Mouse (Mus musculus) C2C12 (cell line): Measurements from ENCODE around the gene Bpnt1. TPM values are rescaled to one million over a fixed set of nuclear protein-coding genes. Genes with fewer than 3 reads are reported as not detected.

Source experiments
- H3K27me3 ChIP-seq: one replicate; pipeline ENCODE4 v1.6.1; 2011; ENCODE audit not compliant: control insufficient read depth, insufficient read depth, insufficient read length
- H3K36me3 ChIP-seq: one replicate; pipeline ENCODE4 v1.6.1; 2011; ENCODE audit not compliant: control insufficient read depth, insufficient read depth
- H3K4me3 ChIP-seq: one replicate; pipeline ENCODE4 v1.5.1; 2011; ENCODE audit warnings: mild to moderate bottlenecking, control low read depth; ENCODE audit not compliant: poor library complexity, insufficient read depth, severe bottlenecking
- H3K79me2 ChIP-seq: one replicate; pipeline ENCODE4 v1.6.1; 2011; ENCODE audit not compliant: control insufficient read depth, insufficient read depth
- H3K79me3 ChIP-seq: one replicate; pipeline ENCODE4 v1.6.1; 2011; ENCODE audit warnings: low read depth, control low read depth
- H3ac ChIP-seq: one replicate; pipeline ENCODE3; 2011; ENCODE audit warnings: low read depth; ENCODE audit not compliant: control insufficient read depth, insufficient read length
- CEBPB ChIP-seq: IDR thresholded peaks from one replicate; pipeline ENCODE4 v1.6.1; 2011; ENCODE audit warnings: low read depth, mild to moderate bottlenecking, control low read depth, moderate library complexity
- CTCF ChIP-seq: IDR thresholded peaks from one replicate; pipeline ENCODE4 v1.5.1; 2011; ENCODE audit not compliant: control insufficient read depth, insufficient read depth, insufficient read length
- FOSL1 ChIP-seq: IDR thresholded peaks from one replicate; pipeline ENCODE4 v1.8.0; 2011; ENCODE audit warnings: mild to moderate bottlenecking, low read length; ENCODE audit not compliant: poor library complexity, insufficient read depth, severe bottlenecking
- MAX ChIP-seq: IDR thresholded peaks from one replicate; pipeline ENCODE4 v1.6.1; 2011; ENCODE audit warnings: mild to moderate bottlenecking, control low read depth
- MYOD1 ChIP-seq: IDR thresholded peaks from one replicate; pipeline ENCODE4 v1.6.1; 2011; ENCODE audit warnings: low read depth; ENCODE audit not compliant: control insufficient read depth, insufficient read length
- MYOG ChIP-seq: IDR thresholded peaks from one replicate; pipeline ENCODE4 v1.6.1; 2011; ENCODE audit not compliant: control insufficient read depth, insufficient read length; ENCODE audit errors: extremely low read depth
- USF1 ChIP-seq: IDR thresholded peaks from one replicate; pipeline ENCODE4 v1.6.1; 2011; ENCODE audit warnings: low read depth, mild to moderate bottlenecking, control low read depth, moderate library complexity
- polyA plus RNA-seq: library from polyadenylated mRNA; unstranded; fragments of >200 nt; fragmentation: generic; extraction: Trizol; gene quantifications from one replicate; pipeline ENCODE4 v1.2.1, GENCODE M21; 2012; ENCODE audit warnings: missing spikeins

The Bpnt1 gene
- polyA plus RNA-seq, 1 experiment, result 37.2 TPM

DNA sequence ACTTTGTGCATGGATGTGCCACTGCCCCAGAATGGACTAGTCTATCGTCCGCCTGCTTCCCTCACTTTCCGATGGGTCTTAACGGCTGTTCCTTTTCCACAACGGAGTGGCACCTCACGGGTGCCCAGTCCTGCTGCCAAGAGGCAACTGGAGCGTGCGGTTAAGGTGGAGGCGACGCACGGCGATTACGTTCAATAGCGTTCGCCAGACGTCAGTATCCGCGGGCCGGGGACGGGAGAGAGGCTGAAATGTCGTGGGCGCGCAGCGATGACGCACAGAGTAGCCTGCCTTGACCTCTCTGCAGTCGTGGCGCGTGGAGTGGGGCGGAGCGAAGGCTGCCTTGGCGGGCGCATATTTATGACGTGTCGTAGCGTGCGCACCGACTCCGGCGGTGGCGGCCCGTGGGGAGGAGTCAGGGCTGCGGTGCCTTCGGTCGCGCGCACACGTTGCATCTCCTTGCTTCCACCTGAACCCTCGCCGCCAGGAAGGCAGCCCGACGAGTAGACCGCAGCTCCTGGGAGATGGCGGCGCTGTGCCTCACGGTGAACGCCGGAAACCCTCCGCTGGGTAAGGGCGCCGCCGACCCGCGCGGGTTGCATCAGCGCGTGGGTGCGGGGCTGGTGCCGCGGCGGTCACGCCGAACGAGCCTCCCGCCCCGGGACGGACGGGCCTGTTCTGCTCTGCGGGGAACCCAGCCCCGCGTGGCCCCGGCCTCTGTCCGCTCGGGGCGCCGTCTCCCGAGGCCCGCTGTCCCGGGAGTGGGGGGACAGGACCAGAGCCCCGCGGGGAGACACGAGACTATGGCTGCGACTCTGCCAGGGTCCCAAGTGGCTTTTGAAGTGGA is 30.9 kb downstream of the Bpnt1 start, which contains the start of gene Eprs:
Gene Eprs (plus strand): TSS at position 368 of the 844 bp plus-strand sequence.
- no peaks in the 10 kb centered on the region for H3K27me3 ChIP-seq
- peaks cover 6% of the 10 kb centered on the region for H3K36me3 ChIP-seq
- peaks cover 42% of the 10 kb centered on the region for H3K79me3 ChIP-seq
- TF ChIP-seq MYOG, result no peak
- TF ChIP-seq MAX, result peak; percentile 85
- TF ChIP-seq USF1, result no peak
- H3ac ChIP-seq, result peak within 1 kb of the TSS; percentile 90
- H3K79me2 ChIP-seq, result peaks cover 49% of the 10 kb centered on the region
- peak within 1 kb of the TSS; percentile 93 for H3K4me3 ChIP-seq

DNA sequence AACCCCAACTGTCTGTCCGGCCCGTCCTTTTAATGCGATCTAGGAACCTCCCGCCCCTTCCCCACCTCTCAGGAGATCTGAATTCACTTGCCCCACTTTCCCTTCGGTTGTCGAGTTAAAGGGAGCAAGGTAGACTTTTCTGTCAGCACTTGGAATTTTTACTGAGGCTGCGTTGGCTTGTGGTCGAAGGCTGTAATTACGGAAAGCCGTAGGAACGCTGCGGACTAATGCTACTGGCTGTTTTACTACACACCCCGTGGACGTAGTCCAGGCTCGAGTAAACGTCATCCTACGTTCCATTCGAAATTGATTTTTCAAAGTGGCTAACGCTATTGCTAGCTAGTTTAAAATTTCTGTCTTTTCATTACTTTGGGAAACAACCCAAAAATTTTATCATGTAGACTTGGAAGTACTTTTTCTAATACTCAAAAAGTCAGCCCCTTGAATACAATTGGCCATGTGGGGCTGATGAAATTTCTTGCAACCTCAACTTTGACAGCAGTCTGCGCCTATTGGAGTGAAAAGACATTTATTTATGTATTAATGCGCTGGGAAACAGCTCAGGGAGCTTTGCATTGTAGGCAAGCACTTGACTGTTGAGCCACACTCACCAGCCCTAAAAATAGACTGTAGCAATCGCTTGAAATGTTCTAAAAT is 31.7 kb downstream of the Bpnt1 start:
- peak overlapping the region; percentile 93 for H3K4me3 ChIP-seq
- peaks cover 2% of the 10 kb centered on the region for H3K36me3 ChIP-seq
- peaks cover 45% of the 10 kb centered on the region for H3K79me3 ChIP-seq
- TF ChIP-seq MYOD1 (no peak), CTCF (no peak), MAX (no peak), MYOG (no peak), CEBPB (peak; percentile 65), USF1 (no peak), FOSL1 (no peak)
- H3K79me2 ChIP-seq, result peaks cover 56% of the 10 kb centered on the region
- H3K27me3 ChIP-seq, result no peaks in the 10 kb centered on the region
- H3ac ChIP-seq, result peak overlapping the region; percentile 90

DNA sequence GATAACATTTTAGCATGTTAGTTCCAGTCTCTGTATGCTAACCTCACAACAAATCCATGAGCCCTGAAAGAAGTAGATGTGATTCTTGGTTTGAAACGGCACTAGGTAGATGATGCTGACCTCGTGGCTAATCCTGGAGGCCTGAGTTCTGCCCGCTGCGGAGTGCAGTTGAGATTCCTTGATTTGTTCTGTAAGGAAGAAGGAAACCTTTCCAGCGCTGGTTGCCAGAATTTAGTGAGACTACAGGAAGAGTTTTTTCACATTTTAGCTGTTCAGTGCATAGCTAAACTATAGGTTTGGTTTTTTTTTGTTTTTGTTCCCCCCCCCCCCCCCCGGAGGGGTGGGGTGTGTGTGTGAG is 32.2 kb downstream of the Bpnt1 start:
- peak overlapping the region; percentile 93 for H3K4me3 ChIP-seq
- H3K36me3 ChIP-seq, result peaks cover 2% of the 10 kb centered on the region
- no peaks in the 10 kb centered on the region for H3K27me3 ChIP-seq
- TF ChIP-seq MYOD1 (no peak), MYOG (no peak), FOSL1 (no peak), CTCF (no peak), MAX (no peak), USF1 (no peak), CEBPB (no peak)
- peak overlapping the region; percentile 35 for H3ac ChIP-seq
- peaks cover 57% of the 10 kb centered on the region for H3K79me2 ChIP-seq
- H3K79me3 ChIP-seq, result peaks cover 45% of the 10 kb centered on the region

GRCm38 (mm10) chr1:185367383-185367782 is 35.4 kb downstream of the Bpnt1 start:
- Histone ChIP-seq H3K36me3 (peaks cover 23% of the 10 kb centered on the region), H3K79me2 (peaks cover 70% of the 10 kb centered on the region), H3K79me3 (peaks cover 48% of the 10 kb centered on the region), H3K27me3 (no peaks in the 10 kb centered on the region), H3ac (no peak overlapping the region), H3K4me3 (no peak overlapping the region)
- TF ChIP-seq MYOD1 (no peak), USF1 (no peak), MAX (no peak), MYOG (no peak), FOSL1 (no peak), CEBPB (no peak), CTCF (no peak)

- no peaks in the 10 kb centered on the region for H3K27me3 ChIP-seq
- peaks cover 40% of the 10 kb centered on the region for H3K36me3 ChIP-seq
- peaks cover 51% of the 10 kb centered on the region for H3K79me2 ChIP-seq
- no peak for TF ChIP-seq MYOG
- no peak for TF ChIP-seq CEBPB
- no peak for TF ChIP-seq CTCF
- TF ChIP-seq USF1, result no peak
- no peak for TF ChIP-seq MAX
- H3K79me3 ChIP-seq, result peaks cover 31% of the 10 kb centered on the region
- H3K4me3 ChIP-seq, result no peak overlapping the region
- no peak overlapping the region for H3ac ChIP-seq
Measured at GRCm38 (mm10) chr1:185369979-185370378, 38.0 kb downstream of the Bpnt1 start.

GRCm38 (mm10) chr1:185376390-185376789 is 44.4 kb downstream of the Bpnt1 start:
- peak; percentile 27 for TF ChIP-seq MYOD1
- TF ChIP-seq MAX, result peak; percentile 33
- TF ChIP-seq CEBPB, result no peak
- TF ChIP-seq FOSL1, result peak; percentile 41
- TF ChIP-seq USF1, result peak; percentile 6
- Histone ChIP-seq H3K79me2 (peaks cover 17% of the 10 kb centered on the region), H3K4me3 (no peak overlapping the region), H3K79me3 (no peaks in the 10 kb centered on the region), H3K36me3 (peaks cover 77% of the 10 kb centered on the region), H3K27me3 (no peaks in the 10 kb centered on the region), H3ac (no peak overlapping the region)
